Mouse (Mus musculus) kidney, postnatal 4 days (tissue): ENCODE measurements around the gene Clec2e.
A peak's percentile ranks its signal among the peaks of the same experiment; 100 is the strongest.

Source experiments
- DNase-seq, 2 experiments: peaks; one replicate each; pipeline ENCODE4 v3.0.0; 2021; ENCODE audit warnings: mixed read lengths in 2 of 2

Clec2e gene

GRCm38 (mm10) chr6:129056237-129056636 lies 44.5 kb downstream of the Clec2e start:
- DNase-seq = no peak

DNA sequence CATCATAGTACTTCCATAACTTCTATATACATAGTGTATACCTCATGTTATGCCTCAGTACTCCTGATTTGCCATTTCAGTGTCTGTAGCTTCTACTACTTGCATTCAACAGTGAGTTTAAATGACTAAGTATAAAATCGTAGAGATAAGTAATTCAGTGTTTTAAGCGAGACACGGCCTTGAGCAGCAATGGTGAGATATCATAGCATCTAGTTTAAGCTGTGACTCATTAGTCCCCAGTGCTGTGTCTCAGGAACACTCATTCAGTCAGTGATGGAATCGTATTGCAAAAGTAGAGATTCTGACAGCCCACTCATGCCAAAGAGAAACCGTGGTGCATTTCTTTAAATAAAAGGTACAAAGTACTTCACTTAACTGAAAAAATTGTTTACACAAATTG lies 49.0 kb downstream of the Clec2e start:
- DNase-seq = no peak

GRCm38 (mm10) chr6:129051086-129051485 lies 49.6 kb downstream of the Clec2e start:
- no peak for DNase-seq

DNA sequence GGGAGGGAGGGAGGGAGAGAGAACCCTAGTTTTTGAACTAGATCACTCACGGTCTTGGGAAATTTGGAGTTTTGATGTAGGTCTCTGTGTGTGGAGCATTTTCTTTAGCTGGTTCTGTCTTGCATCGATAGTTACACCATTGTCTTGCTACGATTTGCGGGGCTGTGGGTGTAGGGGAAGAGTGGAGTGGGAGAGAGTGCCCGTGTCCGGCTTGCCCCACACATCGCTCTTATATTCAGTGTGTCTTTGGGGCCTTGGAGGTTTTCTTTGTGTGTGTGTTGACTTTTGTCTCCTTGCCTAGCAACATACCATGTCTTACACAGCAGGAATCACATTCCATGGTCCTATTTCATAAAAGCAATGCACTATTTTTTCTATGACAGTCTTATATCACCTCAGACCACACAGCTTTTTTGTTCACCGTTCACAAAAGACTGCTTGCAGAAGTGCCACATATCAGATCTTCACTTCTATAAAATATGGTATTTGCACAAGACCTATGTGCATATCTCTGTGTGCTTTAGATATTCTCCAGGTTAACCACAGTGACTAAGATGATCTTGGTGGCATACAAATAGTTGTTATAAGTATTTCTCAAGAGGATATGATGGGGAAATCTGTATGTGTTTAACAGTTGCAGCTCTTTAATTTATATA lies 51.0 kb downstream of the Clec2e start:
- peak in 1 of 2 experiments; percentile 2 for DNase-seq

- peak; percentile 75 to 87 for DNase-seq
Observed at GRCm38 (mm10) chr6:129048857-129049473, 51.7 kb downstream of the Clec2e start.

DNA sequence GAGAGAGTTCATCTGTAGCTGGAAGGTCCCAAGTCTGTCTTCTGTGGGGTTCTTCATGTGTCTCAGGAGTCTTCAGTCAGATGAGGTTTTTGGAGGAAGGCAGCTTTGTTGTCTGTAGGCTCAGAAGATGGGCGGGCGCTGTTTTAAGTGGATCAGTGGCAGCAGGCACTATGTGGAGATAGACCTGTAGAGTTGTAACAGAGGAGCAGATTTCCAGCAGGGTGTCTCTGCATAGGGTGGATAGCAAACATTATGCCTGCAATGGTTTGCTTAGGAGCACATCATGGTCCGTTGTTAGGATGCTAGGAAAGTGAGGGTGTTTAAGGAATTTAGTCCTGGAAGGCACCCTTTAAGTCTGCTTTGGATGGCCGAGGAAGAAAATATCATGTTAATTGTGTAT lies 52.3 kb downstream of the Clec2e start:
- no peak for DNase-seq

DNA sequence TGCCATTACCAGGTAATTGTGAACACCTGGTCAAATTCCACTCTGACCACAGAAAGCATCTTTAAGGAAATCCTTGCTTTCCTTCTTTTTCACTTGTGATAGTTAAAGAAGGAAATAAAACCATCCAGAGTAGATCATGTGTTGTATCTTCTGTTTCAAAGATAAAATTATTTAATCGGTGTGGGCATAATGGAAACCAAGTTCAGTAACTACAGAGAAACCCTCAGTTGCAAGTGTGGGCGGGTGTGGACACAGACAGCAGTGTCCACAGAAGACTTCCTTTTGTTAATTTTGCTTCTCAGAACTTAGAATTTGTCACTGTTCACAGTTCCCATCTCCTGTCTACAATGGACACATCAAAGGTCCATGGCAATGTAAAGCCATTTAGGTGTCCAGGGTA lies 55.1 kb downstream of the Clec2e start, which contains the start of gene Klrb1f:
Gene Klrb1f (plus strand): TSS at position 301 of the 400 bp plus-strand sequence.
- no peak for DNase-seq

DNA sequence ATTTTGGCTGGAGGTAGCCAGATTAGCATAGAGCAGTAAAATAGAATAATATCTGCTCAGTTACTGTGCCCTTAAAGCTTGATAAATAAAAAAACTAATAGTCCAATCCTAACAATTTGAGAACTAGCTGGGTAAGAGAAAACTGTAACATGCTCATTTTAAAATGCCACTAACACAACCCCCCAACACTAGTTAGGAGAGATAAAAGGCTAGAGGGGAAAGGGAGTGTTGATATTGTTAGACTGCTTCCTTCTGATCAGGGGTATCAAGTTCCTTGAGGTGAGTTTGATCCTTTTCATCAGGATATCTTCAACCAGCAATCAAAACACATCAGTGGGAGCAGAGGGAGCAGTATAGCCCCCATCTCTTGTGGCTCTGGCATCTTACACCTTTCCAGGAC lies 58.2 kb downstream of the Clec2e start:
- DNase-seq = no peak
